Mouse (Mus musculus) forebrain, embryonic 11.5 days (tissue): ENCODE results near the gene Prl3d1. TPM values are rescaled to one million over a fixed set of nuclear protein-coding genes. Genes with fewer than 3 reads are reported as not detected.
"Not testable (repeated sequence)": the region's sequence is repeated elsewhere in the genome, so short reads cannot be mapped to it uniquely, and the experiment has no call there.

Experiments used
- ATAC-seq: fragments of 200-750 bp; cut with Nextera tagmentation; replicated peaks from 2 replicates; pipeline ENCODE4 v1.8.0; 2017; ENCODE audit warnings: moderate TSS enrichment; ENCODE audit not compliant: low FRiP score
- DNase-seq: peaks from one replicate; pipeline ENCODE4 v3.0.0-alpha.2; 2017; ENCODE audit warnings: low spot score
- H3K27ac ChIP-seq: fragments of 300-500 bp; sonication (generic); 2 replicates; pipeline ENCODE4 v1.5.1; 2014; ENCODE audit warnings: low read depth, low read length
- H3K27me3 ChIP-seq: fragments of 300-500 bp; sonication (generic); 2 replicates; pipeline ENCODE4 v1.6.1; 2014; ENCODE audit warnings: mild to moderate bottlenecking, low read length, mixed read lengths; ENCODE audit not compliant: control insufficient read depth, insufficient read depth
- H3K36me3 ChIP-seq: fragments of 300-500 bp; sonication (generic); 2 replicates; pipeline ENCODE4 v1.6.1; 2014; ENCODE audit warnings: mild to moderate bottlenecking, low read length, moderate library complexity, mixed read lengths; ENCODE audit not compliant: control insufficient read depth, insufficient read depth
- H3K4me1 ChIP-seq: fragments of 300-500 bp; sonication (generic); replicated peaks from 2 replicates; pipeline ENCODE4 v1.6.1; 2014; ENCODE audit warnings: low read length, mixed read lengths; ENCODE audit not compliant: control insufficient read depth, insufficient read depth
- H3K4me2 ChIP-seq: fragments of 300-500 bp; sonication (generic); 2 replicates; pipeline ENCODE4 v1.6.1; 2014; ENCODE audit warnings: low read depth, mild to moderate bottlenecking, low read length, moderate library complexity, mixed read lengths; ENCODE audit not compliant: severe bottlenecking
- H3K4me3 ChIP-seq: fragments of 300-500 bp; sonication (generic); 2 replicates; pipeline ENCODE4 v1.5.1; 2014; ENCODE audit warnings: low read depth, low read length
- H3K9ac ChIP-seq: fragments of 300-500 bp; sonication (generic); 2 replicates; pipeline ENCODE4 v1.6.1; 2014; ENCODE audit warnings: low read length
- H3K9me3 ChIP-seq: fragments of 300-500 bp; sonication (generic); 2 replicates; pipeline ENCODE4 v1.6.1; 2016; ENCODE audit warnings: low read length, mixed read lengths; ENCODE audit not compliant: control insufficient read depth
- WGBS: fragments of 180-500 bp; shearing (Covaris S2); extraction: QIAGEN DNeasy Blood & Tissue Kit; methylation state at CpG from one replicate; pipeline ENCODE4 v1.1.7; 2014; 5-methylcytosine and 5-hydroxymethylcytosine counted together
- polyA plus RNA-seq: library from polyadenylated mRNA; unstranded; fragments of >200 nt; fragmentation: Nextera tagmentation; extraction: Ambion mirVana; gene quantifications from 2 replicates; pipeline ENCODE4 v1.2.1, GENCODE M21; 2014

Gene Prl3d1
- not detected in 2 replicates for polyA plus RNA-seq

- H3K36me3 ChIP-seq, ATAC-seq, H3K27ac ChIP-seq, H3K4me2 ChIP-seq, H3K9me3 ChIP-seq, H3K27me3 ChIP-seq, H3K4me3 ChIP-seq, DNase-seq, H3K9ac ChIP-seq, H3K4me1 ChIP-seq: not testable (repeated sequence)
- 89% methylated on average over 5 of the region's 5 CpGs for WGBS
These were observed at the start of gene Prl3d1 for GRCm38 (mm10) chr13:27093890-27094289. TSS of gene Prl3d1 (plus strand) at chr13:27094190.

DNA sequence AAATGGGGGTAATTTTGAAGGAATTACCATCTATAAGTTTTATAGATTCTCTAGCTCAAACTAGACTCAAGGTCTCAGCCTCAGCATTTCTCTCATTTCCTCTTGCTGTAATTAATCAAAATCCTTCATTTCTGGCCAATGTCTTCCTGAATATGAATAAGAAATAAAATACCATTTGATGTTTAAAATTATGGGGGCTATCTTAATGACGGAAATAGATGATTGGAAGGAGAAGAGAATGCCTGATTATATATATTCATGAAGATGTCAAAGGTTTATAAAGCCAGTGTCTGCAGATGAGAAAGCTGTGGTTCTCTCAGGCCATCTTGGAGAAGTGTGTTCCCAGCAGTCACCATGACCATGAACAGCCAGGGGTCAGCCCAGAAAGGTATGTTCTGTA is 36.7 kb upstream of the Prl3d1 start, which contains the start of gene Prl:
Prl (plus strand) TSS at position 301 of the 400 bp plus-strand sequence.
- H3K4me2 ChIP-seq = no peak within 1 kb of the TSS
- no peak within 1 kb of the TSS for H3K9ac ChIP-seq
- H3K9me3 ChIP-seq = no peaks in the 10 kb centered on the region
- ATAC-seq = no peak
- 90% methylated on average over 1 of the region's 1 CpGs for WGBS
- no peaks in the 10 kb centered on the region for H3K36me3 ChIP-seq
- H3K4me3 ChIP-seq = no peak within 1 kb of the TSS
- no peak for DNase-seq
- no peaks in the 10 kb centered on the region for H3K4me1 ChIP-seq
- no peak within 1 kb of the TSS for H3K27ac ChIP-seq
- no peaks in the 10 kb centered on the region for H3K27me3 ChIP-seq

DNA sequence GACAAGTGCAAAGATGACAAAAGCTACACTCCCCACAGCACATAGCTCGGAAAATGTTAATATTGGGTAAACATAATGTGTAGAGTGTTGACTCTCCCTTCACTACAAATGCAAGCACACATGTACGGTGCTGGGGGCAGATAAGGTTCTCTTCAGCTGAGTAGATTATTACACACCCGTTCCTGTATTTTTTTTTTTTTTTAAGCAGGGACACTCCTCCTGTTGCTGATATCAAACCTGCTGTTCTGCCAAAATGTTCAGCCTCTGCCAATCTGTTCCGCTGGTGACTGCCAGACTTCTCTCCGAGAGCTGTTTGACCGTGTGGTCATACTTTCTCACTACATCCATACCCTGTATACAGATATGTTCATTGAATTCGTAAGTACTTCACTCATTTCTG is 34.8 kb upstream of the Prl3d1 start:
- Histone ChIP-seq H3K9me3 (no peaks in the 10 kb centered on the region), H3K27ac (no peak overlapping the region), H3K27me3 (no peaks in the 10 kb centered on the region), H3K36me3 (no peaks in the 10 kb centered on the region), H3K4me1 (no peaks in the 10 kb centered on the region), H3K4me2 (no peak overlapping the region), H3K4me3 (no peak overlapping the region), H3K9ac (no peak overlapping the region)
- 90% methylated on average over 7 of the region's 7 CpGs for WGBS
- ATAC-seq (no peak), DNase-seq (no peak)

DNA sequence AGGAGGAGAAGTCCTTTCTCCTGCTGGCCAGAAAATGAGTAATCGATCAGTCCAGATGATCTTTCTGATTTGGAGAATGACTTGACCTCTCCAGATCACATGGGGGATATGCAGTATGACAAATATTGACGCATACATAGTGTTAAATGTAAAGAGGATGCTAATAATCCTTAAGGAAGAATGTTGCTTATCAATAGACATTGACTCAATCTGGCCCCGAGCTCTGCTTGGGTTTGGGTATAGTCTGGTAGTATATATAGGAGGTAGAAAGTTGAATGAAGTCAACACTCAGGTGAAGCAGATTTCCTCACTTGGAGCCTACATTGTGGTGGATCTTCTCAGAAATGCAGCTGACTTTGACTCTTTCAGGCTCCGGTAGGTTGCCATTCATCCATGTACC is 27.4 kb downstream of the Prl3d1 start, which contains the start of gene Prl3d2:
Prl3d2 (plus strand) TSS at position 301 of the 400 bp plus-strand sequence.
- not testable (repeated sequence) for H3K4me1 ChIP-seq, H3K9me3 ChIP-seq, H3K36me3 ChIP-seq, H3K27me3 ChIP-seq, DNase-seq, H3K4me2 ChIP-seq, ATAC-seq, H3K27ac ChIP-seq, H3K4me3 ChIP-seq, H3K9ac ChIP-seq
- 90% methylated on average over 3 of the region's 4 CpGs for WGBS

DNA sequence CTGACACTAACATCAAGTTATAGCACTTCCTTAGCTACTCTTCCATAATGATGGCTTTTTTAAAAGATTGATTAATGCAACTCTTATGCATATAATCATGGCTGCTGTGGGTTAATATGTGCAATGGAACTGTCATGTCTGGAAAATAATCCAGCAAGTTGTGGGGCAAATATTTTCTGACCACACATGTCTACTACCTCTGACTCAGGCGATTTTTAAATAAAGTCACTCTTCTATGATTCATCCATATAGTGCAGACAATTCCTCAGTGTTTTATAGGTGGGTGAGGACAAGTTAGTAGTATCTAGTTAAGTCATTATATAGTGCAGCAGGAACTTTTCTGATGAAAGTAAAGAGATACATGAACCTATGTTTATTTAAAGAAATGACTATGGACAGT is 54.3 kb downstream of the Prl3d1 start:
- no peak overlapping the region for H3K4me3 ChIP-seq
- no peaks in the 10 kb centered on the region for H3K36me3 ChIP-seq
- H3K4me2 ChIP-seq = no peak overlapping the region
- WGBS = 74% methylated on average over 1 of the region's 1 CpGs
- no peaks in the 10 kb centered on the region for H3K9me3 ChIP-seq
- DNase-seq = no peak
- no peak for ATAC-seq
- no peak overlapping the region for H3K27ac ChIP-seq
- no peaks in the 10 kb centered on the region for H3K27me3 ChIP-seq
- no peak overlapping the region for H3K9ac ChIP-seq
- no peaks in the 10 kb centered on the region for H3K4me1 ChIP-seq

Other genes with a start within 250 kb of the Prl3d1 start
- not detected in 2 replicates for gene Prl, start 36.6 kb upstream of the Prl3d1 start, polyA plus RNA-seq
- gene Prl3d2, start 27.5 kb downstream of the Prl3d1 start, polyA plus RNA-seq = not detected in 2 replicates
- gene Prl3d3, start 62.6 kb downstream of the Prl3d1 start, polyA plus RNA-seq = not detected in 2 replicates
- gene Prl3c1, start 102.5 kb downstream of the Prl3d1 start, polyA plus RNA-seq = not detected in 2 replicates
- 0.43 TPM in 1 of 2 replicates, not detected in the other for gene Prl3b1, start 147.7 kb downstream of the Prl3d1 start, polyA plus RNA-seq
- gene Prl3a1, start 165.2 kb downstream of the Prl3d1 start, polyA plus RNA-seq = not detected in 2 replicates
- gene Prl6a1, start 218.4 kb downstream of the Prl3d1 start, polyA plus RNA-seq = not detected in 2 replicates